Mouse (Mus musculus) CD8-positive naive resting alpha-beta T cell, adult 2 months (primary cell): ENCODE measurements at regions not wholly inside any gene's neighbourhood (a gene's known extent, or its start where the extent isn't known, plus 50 kb on each side); places are given as distances from the start of the nearest gene placed in this dataset.

Source experiments
- DNase-seq, 2 experiments: peaks; one replicate each; pipeline ENCODE4 v3.0.0; 2022; ENCODE audit warnings: low read depth in 2 of 2, low spot score in 2 of 2

DNA sequence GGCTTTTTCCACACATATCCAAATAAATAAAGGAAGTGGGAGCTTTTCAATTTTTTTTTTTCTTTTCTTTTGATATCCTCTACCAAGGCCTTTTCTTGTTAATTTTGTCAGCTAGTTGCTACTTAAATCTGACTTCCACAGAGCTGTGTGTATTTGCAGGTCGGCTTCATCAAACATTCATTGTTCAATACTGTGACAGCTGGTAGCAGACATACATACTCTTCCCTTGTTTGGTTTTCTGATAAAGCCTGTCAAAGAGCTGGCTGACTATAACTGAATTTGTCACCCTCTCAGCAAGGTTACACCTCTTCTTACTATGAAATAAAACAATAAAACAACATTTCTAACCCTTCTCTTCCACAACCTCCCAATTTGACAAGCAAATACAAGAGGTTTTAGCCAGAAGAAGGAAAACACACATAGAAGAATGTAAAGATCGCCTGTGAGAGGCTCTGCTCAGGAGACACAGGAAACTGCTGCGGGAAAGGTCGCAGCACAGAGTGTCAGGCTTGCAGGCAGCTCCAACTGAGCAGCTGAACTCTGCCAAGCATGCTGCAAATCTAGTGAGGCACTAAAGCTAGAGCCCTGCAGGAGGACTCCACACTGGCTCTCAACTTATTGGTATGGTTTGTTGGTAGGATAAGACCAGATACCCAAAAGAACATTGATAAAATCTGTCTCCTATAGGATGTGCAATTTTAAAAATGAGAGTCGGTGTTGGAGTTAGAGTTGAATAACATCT lies 205.2 kb upstream of the Tle4 start:
- DNase-seq: no peak

DNA sequence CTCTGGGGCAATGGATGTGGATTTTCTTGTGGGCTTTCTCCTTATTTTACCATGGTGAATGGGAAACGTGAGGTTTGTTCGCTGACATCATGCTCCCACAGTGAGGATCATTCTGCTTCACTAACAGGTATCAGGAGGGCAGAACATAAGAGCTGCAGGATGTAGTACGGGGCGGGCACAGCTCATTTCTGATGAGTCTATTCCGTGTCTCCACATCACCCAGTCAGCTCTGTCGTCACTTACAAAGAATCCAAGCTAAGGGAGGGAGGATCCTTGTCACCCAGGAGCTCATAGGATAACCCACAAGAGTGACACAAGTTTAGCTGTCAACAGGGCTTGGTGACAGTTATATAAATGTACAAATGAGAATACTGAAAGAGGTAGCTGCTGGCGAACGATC lies 203.8 kb upstream of the Tle4 start:
- DNase-seq: no peak

DNA sequence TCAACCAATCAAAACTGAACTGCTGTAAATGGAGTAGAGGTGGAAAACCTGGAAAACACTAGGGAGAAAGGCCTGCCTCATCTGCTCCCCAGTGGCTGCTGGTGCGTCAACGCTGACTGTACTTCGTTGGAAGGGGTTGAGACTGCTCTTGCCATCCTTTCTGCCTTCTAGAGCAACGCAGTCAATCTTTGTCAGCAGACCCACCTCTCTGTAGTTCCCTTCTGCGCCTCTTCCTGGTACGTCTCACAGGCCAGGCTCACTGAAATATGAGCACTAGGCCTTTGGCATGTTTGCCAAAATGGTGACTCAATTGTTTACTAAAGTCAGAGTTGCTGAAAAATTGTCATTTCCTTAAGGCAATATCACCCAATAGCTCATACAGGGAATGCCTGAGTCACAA lies 201.2 kb upstream of the Tle4 start:
- no peak for DNase-seq

DNA sequence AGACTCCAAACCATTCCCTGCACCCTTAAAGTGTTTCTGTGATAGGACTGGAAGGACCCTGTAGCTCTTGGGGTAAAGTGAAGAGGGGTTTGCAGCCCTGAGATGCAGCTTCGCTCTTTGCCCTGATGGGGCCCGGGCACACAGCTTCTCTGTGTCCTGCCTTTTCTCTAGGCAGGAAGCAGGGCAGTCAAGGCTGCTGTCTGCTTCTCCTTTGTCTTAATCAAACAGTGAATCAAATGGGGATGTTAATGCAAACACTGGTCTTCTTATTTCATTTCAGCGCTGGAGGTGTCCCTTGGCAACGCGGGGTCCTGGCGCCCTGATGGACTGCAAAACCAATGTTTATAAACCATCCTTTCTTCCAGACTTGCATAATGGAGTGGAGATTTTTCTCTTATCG lies 200.6 kb upstream of the Tle4 start:
- no peak for DNase-seq

DNA sequence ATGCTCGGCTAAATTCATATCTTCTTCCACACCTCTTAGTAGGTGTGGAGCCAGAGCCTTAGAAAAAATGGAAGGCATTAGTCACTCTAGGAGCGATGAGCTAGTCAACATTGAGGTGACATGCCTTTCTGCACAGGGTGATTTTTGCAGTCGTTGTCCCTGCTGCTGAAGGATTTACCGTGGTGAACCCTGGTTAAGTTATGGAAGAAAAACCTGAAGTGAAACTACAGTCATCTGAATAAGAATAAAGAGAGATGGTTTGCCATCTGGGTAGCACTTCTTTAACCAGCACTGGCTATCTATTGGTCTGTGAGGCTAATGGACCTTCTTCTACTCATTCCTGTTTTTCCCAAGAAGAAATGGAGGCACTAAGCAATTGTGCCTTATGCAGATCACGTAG lies 198.1 kb upstream of the Tle4 start:
- no peak for DNase-seq

DNA sequence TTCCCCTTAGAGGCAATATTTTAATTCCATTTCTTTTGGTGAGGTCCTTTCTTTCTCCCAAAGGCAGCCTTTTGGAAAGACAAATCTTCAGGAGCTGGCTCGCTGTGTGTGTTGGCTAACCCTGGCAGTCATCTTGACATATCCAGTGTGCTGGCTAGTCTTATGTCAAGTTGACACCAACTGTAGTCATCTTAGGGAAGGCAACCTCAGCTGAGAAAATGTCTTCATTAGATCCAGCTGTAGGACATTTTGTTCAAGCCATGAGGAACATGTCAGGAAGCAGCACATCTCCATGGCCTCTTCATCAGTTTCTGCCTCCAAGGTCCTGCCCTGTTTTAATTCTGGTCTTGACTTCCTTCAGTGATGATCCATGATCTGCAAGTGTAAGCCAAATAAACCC lies 192.1 kb upstream of the Tle4 start:
- DNase-seq: no peak

DNA sequence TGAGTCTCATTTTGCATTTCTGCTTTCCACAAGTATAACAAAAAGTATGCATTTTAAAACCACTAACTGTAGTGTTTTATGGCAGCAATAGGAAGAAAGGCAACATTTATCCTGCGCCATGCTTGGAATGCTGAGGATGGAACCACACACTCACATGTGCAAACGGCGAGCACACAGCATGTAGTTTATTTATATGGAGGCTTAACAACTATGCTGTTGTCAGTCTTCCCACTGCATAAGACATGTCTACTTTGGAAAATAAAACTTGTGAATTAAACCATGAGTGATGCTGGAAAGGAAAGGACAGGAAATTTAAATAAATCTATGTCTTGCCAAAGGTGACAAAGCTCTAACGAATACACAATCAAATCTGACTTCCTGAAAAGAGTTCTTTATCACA lies 190.8 kb upstream of the Tle4 start:
- DNase-seq: no peak

DNA sequence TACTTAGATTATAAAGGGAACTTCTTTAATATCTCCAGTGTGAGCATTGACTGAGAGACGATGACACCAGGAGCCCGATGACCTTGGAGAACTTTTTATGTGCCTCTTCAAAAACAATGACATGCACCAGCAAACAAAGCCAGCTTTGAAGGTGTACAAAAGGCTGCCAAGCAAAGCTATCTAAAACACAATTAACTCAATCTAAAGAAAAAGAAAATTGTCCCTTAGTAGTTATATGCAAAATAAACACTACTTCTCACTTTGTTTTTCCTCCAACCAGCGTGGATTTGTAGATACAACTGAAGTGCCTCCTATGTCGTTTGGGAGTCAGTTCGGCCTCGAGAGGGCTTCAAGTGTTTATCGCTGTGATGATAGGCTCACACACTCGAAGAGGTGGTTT lies 189.0 kb upstream of the Tle4 start:
- DNase-seq: no peak

DNA sequence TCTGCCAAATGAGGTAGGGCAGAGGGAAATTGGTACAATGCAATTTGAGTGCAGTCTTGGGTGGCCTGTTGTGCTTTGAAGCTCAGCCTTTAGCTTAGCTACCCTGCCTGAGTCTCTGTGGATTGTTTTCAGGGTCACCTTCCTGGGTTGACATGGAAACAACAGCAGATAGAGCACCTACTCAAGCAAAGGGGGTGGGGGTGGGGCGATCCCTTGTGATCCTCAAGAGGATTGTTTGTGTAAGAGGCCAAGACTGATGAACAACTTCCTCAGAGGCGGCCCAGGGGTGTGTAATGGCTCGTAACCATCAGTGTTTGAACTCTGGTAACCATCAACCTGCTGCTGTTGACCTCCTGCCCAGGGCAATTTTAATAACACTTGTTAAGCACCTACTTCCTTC lies 187.8 kb upstream of the Tle4 start:
- no peak for DNase-seq

DNA sequence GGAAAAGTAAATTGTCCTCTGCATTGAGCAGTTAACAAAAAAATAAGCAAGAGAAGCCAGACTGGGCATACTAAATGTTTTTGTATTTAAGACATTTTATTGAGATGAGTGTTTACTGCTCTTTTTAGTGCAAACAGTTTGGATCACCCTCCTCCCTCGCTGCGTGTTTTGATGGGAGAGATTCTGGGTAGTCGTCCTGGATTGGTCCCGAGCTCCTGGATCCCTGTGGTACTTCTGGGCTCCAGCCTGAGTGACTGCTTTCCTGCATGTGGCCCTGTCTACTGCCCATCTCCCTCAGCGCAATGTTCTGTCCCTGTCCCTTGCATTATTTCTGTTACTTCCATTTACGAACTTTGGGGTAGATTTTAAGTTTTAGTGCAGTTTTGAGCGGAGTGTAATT lies 179.9 kb upstream of the Tle4 start:
- DNase-seq: no peak

DNA sequence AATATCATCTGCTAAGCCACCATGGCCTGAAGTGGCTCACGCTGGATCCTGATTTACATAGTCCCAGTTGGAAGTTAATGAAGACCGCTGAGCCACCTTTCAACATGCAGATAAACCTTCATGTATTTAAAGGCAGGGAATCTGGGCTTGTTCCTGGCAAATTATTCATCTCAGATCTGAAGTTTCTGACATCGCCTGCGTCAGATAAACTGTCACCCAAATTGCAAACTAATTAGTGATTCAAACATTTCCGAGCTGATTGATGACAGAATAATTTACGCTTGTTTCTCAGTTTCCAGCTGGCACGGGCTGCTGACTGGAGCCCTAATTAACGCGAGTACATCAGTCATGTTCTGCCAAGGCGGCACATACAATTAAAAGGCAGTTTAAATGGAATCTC lies 179.3 kb upstream of the Tle4 start:
- no peak for DNase-seq

DNA sequence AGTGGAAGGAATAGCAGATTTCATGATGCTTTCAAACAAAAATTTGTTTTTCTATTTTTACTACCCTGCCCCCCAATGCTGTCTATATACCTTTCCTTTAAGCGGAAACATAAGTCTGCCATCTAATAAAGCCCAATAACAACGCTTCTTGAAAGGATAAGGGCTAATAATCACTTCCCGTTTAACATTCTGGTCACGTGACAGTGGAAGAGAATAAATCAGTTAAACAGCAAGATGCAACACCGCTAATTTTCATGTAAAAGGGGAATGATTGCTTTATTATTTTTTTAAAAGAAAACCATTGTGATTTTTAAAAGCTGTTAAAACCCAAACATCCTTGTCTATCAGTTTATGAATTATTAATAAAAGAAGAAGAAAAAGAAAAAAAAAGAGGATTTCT lies 178.9 kb upstream of the Tle4 start:
- DNase-seq: no peak

DNA sequence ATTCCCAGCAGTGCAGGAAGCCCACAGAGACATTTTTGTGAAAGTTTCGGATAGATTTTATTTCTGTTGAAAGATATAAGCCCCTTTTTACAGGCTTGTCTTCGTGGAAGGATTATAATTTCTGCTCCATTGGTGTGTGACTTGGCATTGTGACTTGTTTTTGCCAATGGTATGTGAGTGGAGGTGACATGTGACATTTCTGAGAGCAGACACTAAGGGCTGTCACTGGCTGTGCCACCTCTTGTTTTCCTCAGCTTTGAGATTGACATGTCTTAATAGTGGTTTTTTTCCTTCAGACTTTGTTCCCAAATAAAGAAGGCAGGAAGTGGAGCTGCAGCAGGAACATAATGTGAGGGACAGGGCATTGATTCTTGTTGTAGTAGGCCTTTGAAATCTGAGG lies 174.9 kb upstream of the Tle4 start:
- DNase-seq: no peak

DNA sequence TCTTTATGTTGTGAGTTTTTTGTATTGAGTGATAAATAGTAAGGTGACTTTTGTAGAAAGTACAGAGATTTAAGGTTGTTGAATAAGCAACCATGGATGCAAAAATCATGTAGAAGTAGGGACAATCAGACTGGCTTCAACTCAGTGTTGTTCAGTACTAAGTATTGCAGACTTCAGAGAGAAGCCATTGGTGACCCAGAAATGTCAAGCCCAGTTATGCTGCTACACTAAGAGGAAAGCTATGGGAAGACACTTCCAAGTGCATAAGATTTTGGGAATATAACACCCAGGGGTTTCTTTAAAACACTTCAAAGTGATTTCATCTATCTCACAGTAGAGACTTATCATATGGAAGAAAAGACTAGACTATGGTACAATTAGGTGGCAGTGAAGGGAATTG lies 154.8 kb upstream of the Tle4 start:
- DNase-seq: no peak

DNA sequence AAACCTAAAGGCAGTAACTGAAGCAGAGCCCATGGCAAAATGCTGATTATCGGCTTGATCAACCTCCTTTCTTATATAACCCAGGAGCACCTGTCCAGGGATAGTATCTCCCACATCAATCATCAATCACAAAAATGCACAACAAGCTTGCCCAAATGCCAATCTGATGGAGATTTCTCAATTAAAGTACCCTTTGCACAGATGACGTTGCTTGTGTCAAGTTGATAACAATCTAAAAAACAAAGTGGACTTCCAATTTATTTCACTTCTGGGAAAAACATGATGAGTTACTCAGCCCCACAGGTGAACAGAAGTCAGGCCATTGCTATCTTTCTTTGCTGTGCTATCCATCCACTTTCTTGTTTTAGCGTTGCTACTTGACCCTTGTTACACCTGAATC lies 144.5 kb upstream of the Tle4 start:
- DNase-seq: no peak

DNA sequence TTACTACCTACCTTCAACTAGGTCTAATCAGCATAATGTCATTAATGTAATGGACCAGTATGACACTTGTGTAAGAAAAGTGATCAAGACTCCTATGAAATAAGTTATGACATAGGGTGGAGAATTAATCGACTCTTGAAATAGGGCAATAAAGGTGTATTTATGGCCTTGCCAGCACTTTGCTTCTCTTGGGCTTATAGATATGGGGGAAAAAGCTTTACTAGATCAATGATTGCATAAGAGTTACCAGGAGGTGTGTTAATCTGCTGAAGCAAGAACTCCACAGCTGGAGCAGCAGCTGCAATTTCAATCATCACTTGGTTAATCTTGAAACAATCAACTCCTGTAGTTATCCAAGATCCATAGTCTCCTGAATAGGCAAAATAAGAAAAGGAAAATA lies 143.1 kb upstream of the Tle4 start:
- no peak for DNase-seq

DNA sequence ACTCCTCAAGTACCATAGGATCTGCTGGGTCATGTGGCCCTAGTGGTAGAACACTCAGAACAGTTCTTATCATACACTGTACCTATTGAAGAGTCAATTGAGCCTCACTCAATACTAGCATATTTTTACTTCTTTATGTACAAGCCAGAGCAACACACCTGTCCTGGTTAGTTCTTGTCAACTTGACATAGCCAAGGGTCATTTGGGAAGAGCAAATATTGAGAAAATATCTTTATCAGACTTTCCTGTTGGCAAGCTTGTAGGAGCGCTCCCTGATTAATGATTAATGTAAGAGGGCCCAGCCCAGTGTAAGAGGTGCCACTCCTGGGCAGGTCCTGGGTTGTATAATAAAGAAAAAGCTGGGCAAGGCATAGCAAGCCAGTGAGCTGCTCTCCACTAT lies 142.3 kb upstream of the Tle4 start:
- DNase-seq: no peak

DNA sequence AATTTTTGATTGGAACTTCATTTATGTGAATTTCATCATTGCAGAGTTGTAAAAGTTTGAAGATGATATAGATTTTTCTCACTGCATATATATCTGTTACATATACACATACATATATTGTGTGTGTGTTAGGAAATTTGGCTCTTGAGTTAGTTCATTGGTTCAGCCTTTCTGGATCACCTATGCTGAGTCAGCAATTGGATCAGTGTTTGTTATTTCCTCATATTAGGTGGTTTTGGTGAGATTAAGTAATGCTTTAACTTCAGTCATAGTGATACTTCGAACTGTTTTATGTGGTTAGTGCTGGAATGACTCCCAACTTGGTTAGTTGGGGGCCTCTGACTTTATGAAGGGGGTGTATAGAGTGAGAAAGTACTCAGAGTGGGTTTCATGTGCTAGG lies 138.7 kb upstream of the Tle4 start:
- DNase-seq: no peak

DNA sequence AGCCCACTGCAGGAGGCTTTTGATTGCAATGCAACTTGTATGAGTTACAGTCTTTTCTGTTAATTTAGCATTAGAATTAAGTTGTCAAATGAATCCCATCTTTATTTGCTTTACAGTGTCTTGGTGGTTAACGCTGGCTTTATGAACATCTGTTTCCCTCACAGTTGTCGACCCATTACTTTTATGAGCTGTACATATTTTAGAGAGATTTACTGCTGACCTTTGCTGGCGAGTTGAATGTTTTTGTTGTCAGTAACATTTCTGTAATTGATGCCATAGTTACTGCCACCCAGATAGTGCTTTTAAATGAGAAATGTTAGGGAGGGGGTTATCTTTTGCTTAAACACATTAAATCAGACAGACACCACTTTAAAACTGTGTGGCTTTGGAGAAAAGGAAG lies 127.5 kb upstream of the Tle4 start:
- DNase-seq: no peak

DNA sequence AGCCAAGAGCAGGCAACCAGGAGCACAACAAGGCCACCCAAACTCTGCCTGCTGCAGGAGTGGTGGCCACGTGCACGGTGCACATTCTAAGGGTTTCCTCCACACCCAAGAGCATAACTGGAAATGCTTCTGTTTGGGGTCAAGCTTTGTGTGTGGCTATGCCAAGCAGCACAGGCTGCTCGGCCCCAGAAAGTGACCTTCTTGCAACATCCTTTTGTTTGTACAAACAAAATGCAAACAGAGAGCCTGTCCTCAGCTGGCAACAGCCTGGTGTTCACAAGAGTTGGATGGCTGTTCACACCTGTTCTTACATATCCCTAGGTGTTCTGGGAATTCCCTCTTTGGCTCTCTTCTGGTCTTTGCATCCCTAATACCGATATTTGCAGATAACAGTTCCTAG lies 126.8 kb upstream of the Tle4 start:
- DNase-seq: no peak

DNA sequence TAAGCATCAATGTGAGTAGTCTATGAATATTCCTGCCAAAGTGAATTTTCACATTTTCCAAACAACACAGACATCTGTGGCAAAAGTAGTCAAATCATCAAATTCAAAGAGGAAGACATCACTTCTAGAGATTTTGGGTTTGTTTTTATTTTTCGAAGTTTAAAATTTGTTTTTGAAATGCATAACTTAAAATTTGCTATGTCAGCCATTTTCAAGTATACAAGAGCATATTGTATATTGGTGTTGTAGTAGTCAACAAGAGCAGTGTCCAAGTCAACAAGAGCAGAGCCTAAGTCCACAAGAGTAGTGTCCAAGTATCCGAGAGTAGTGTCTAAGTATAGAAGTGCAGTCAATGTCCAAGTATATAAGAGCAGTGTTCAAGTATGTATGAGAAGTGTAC lies 107.9 kb upstream of the Tle4 start:
- no peak for DNase-seq

DNA sequence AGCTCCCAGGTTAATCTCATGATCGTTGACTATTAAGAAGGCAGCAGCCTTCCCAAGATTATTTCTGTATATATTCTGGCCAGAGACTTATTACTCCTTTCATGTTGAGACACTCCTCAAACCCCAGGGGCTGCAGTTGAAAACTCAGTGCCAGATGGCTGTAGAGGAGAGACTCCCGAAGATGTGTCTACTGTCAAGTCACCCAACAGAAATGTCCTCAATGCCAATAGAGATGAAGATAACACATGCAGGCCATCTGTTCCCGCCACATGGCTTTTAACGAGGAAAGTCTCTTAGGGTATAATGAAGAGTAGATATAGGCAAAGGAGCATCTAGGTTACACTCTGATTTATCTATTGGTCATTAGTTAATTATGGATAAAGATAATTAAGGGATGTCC lies 103.3 kb upstream of the Tle4 start:
- DNase-seq: no peak

DNA sequence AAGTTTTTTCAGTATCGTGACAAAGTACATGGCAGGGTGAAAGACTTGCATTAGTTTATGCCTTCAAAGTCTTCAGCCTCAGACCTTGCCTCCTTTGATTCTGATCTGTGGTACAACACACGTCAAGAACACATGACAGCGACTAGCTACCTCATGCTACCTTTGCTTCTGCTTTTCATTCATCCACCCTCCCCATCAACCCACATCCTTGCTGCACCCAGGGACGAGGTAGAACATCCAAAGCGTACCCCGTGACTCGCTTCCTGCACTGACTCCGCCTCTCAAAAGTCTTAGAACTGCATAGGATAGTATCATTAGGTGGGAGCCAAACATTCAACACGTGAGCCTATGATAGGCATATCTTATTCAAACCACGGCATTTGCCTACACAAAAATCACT lies 97.5 kb upstream of the Tle4 start:
- DNase-seq: peak; percentile 73 to 76

DNA sequence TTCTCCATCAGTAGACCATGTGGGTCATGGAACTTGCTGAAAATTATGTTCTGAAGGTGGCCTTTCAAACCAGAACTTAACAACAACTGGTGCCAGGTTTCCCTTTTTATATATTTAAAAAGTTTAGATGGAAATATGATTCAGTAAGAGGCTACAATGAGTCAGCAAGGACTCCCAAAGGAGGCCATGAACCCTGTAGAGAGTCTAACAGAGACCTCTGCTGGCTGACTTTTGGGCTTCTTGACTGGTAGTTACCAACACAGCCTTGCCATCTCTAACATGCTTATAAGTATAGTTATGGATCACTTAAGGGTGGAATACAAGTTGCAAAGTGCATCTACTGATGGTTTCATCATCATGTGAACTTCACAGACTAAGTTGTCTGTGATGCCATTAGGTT lies 94.3 kb upstream of the Tle4 start:
- DNase-seq: no peak
